Mouse (Mus musculus) CD8-positive naive resting alpha-beta T cell, adult 2 months (primary cell): ENCODE measurements around the gene Slc16a8.
"Not testable (repeated sequence)": the region's sequence is repeated elsewhere in the genome, so short reads cannot be mapped to it uniquely, and the experiment has no call there.

ENCODE experiments used
- DNase-seq, 2 experiments: peaks; one replicate each; pipeline ENCODE4 v3.0.0; 2022; ENCODE audit warnings: low read depth in 2 of 2, low spot score in 2 of 2

Slc16a8 gene

DNA sequence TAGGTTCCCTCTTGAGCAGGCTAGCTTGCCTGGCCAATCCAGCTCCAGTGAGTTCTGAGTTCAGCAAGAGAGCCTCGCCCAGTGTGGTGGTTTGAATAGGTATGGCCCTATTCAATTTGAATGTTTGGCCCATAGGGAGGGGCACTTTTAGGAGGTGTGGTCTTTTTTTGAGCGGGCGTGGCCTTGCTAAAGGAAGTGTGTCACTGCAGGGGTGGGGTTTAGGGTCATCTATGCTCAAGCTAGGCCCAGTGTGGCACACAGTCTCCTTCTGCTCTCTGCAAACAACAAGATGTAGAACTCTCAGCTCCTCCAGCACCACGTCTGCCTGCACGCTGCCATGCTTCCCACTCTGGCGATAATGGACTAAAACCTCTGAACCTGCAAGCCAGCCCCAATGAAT, 9.2 kb upstream of the Slc16a8 start:
- no peak for DNase-seq

DNA sequence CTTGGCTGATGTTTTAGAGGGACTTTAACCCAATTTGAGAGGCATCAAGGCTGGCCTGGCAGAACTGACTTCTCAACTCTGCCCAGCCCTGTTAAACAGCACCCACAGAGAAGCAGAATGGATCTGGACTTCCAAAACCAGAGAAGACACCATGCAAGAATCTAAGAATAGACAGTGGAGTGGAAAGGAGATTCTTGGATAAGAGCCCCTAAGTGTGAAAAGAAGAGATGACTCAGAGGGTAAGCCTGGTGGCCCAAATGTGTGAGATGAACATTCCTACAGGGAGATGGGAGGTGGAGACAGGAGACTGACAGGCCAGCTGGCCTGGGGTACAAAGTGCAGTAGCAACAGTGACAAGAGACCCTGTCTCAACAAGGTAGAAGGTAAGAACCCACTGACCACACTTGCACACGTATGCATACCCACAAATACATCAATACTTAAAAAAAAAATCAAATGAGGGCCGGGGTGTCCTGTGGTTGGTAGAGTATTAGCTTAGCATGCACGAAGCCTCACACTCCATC, 8.3 kb upstream of the Slc16a8 start:
- DNase-seq, result no peak

DNA sequence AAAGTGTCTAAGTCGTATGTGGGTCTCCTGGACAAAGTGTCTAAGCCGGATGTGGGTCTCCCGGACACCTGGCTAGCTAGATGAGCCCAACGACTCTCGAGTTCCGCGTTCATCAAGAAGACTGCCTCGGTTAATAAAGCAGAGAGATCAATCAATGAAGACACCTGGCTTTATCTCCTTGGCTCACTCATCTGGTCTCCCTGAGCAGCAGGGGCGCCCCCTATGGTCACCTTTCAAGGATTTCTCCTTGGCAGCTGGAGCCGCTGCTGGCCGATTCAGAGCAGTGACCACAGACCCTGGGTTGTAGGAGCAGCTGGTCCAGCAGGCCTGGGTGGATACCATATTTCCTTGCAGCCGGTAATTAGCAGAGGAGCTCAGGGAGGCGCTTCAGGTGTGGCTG, 7.8 kb upstream of the Slc16a8 start:
- DNase-seq, result no peak

DNA sequence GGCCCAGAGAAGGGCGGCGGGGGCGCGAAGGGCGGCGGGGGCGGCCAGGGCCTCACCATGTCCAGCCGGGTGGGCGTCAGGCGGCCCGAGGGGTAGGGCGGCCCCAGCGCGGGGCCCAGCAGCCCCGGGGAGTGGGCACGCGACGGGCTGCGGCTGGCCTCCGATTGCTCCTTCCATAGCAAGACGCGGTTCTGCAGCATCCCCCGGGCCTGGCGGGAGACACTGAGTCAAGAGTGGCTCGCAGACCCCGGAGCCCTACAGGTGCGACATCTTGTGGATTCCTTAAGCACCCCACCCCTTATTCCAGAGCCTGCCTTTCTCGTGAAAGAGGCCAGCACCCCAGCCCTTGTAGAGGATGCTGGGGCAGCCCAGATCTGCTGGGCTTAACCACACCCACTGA, 7.2 kb upstream of the Slc16a8 start:
- no peak for DNase-seq

DNA sequence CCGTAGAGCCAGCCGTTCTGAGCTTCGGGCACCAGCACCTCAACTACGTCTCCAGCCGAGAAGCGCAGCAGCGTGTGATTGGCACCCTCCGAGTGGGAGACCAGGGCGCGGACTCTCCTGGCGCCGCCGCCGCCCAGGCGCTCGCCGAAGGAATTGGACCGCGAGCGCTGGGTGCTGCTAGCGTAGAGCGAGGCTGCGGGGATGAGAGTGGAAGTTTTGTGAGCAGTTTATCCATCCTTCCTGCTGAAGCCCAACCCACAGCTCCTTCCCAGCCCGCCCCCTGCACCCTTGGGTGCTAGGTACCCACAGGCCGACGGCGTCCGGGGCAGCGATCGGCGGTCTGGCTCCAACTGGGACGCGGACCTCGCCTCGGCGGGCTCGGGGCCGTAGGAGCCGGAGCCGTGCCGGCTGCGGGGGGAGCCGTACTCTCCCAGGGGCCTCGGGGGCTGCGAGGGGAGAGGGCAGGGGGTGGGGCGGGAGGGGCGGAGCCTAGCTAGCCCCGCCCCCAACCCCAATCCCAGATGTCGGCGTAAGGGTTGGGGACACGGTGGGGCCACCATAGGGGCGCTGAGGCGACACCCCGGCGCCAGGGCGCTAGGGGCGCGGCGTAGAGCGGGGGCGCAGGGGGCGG, 6.6 kb upstream of the Slc16a8 start:
- DNase-seq, result peak in 1 of 2 experiments; percentile 18

DNA sequence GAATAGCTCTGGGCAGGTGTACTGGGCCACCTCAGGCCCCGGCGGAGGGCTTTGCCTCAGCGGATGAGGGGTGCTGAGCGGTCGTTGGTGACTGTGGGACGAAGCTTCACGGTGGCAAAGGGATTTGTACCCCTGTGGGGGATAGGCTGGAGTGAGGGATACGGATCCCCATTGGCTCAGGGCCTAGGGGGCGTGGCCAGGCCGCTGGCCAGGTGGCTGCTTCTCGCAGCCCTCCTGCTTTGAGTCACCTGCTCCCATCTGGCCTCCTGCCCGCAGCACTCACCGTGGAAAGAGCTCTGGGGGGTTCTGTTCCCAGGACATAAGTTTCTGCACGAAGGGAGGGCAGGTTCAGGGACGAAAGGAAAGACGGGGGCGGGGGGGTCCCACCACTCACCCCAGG, 4.0 kb upstream of the Slc16a8 start:
- no peak for DNase-seq

DNA sequence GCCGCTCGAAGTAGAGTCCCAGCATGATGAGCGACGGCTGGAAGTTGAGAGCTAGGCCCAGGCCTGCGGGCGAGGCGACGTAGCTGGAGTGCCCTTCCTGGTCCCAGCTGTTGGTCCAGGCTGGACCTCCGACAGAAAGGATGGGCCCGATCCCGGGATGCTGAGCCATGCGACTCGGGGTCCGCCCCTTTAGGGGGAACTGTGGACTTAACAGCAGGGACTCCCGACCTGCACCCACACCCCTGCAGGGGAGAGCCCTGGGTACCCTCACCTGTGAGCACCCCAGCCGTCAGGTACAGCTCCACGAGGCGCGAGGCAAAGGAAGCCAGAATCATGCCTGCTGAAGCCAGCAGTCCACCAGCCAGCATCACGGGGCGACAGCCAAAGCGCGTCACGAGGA, 2.0 kb downstream of the Slc16a8 start:
- no peak for DNase-seq

DNA sequence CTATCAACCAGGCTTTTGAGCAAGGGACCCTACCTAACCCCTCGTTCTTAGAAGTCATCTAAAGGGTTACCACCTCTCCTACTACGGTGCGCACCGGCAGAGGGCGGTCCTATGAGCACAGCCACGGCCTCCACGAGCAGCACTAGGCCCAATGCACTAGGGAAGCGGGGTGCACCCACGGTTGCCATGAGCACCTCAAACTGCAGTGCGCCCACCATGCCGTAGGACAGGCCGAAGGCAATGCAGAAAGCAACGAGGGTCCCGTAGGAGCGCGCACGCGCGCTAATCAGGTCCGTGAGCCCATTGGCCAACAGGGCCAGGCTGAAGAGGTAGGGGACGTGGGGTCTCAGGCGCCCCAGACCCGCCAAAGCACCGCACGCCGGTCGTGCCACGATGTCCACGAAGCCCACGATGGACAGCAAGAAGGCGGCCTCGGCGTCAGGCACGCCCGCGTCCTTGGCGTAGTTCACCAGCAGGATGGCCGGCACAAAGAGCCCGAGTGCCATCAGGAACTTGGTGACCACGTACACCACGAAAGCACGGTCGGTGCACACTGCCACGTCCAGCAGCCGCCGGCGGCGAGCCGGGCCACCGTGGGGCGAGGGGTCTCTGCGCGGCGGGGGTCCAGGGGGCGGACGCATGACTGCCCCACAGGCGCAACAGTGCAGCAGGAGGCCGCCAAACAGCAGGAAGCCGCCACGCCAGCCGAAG, 2.6 kb downstream of the Slc16a8 start:
- no peak for DNase-seq

DNA sequence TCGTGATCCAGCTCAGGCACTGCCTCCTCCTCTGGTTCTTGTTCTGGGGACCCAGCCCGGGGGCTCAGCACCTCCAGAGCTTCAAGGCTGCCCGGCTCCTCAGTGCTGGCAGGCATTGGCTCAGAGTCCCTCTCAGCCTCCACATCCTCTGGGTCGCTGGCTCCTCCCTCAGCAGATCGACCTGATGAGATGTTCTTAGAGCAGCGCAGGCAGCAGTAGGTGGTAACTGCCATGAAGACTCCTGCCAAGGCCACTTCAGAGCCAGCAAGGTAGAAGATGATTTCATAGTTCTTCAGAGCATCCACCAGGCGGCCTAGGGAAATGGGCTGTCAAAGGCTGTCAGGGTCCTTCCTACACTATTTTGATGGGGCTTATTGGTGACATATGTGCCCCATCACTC, 3.4 kb downstream of the Slc16a8 start:
- DNase-seq, result no peak

DNA sequence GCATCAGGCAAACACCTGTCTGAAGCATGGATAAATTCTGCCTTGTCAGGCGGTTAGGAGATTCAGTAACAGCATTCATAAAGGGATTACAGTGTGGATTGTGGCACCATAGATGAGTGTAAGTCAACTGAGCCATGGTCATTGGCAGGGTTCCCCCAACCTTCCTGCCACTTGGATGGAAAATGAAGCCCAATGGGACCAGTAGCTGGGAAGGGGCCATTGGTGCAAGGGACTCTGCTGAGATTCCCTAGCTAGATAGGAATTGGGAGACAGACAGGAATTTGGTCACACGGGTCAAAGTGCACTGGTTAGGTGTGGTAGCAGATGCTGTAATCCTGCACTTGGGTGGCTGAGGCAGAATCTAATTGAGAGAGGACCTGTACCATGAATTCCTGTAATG, 4.3 kb downstream of the Slc16a8 start:
- DNase-seq, result no peak

DNA sequence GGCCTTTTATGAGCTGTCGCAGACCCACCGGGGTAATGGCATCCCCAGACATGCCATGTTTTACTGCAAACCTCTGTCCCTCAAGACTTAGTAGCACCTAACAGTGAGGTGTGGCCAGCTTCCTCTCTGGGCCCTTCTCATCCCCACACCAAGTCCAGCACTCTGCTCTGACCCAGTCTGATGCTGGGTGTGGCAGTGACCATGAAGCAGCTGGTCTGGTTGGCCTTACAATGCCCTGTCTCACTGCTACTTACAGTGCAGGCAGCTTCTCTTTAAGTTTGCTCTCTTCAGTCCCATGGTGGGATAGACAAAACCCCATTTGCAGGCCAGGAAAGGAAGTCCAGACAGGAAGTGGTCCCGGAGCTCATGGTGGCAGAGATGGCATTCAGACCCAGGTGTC, 9.2 kb downstream of the Slc16a8 start:
- no peak for DNase-seq

DNA sequence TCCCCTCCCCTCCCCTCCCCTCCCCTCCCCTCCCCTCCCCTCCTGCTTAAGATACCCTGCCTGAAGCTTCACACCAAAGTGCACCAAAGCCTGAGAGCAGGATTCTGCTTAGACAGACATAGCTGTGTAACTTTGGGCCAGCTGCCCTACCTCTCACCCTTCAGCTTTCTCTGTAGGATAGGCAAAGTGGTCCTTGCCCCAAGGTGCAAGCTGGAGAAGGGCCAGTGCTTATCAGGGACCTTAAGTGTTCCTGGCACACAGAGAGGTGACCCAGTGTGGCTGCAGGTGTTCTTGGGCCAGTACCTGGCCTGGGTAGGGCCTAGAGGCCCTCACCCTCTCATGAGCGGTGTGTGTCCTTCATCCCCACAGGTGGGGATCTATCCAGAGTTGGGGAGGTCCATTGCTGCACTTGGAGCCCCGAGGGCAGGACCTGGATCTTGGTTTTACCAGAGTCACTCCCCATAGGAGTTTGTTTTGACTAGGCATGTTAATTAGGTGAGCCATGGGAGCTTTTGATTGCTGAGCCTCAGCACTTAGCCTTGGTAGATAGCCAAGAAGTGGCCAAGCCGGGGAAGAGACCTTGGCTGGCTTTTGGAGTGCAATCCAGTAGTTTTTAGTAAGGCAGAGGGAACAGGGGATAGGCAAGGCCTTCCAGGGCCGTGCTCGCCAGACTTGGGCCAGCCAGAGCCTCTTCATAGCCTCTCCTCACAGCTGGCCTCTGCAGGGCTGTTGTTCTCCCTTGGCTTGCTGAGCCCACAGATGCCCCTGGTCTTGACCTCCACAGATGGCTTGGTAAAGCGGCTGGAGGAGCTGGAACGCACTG, 10.3 kb downstream of the Slc16a8 start:
- no peak for DNase-seq

DNA sequence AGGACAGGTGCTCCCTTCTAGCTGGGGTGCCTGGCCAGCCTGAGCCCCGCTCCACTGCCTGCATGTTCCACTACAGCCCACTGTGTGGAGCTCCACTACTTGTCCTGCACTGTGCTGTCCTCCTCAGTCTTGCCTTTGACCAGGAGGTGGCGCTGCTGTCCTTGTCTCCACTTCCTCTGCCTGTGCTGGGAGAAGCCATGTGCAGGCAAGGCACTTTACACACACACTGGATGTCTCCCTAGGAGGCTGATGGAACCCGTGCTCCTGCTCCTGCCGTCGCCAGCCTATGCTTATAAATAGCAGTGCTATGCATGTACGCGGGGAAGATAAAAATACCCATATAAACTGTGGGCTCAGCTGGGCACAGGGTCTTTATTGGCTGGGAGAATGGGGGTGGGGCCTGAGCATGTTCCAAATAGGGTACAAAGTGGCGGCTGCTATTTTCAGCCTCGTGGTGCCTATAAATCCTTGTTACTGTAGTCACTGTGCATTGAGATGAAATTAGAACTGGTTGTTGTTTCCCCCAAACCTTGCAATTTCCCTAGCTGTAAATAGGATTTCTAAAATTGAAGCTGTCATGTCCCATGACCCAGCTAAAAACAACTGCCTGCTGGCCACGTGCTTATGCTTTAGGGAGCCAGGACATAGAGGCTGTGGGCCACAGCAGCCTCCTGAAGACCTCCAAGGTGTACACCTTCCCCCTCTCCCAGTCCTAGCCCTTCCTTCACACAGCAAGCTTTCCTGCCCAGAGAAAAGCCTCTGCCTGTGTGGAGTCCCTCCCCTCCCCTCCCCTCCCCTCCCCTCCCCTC, 11.1 kb downstream of the Slc16a8 start:
- peak; percentile 88 to 93 for DNase-seq

DNA sequence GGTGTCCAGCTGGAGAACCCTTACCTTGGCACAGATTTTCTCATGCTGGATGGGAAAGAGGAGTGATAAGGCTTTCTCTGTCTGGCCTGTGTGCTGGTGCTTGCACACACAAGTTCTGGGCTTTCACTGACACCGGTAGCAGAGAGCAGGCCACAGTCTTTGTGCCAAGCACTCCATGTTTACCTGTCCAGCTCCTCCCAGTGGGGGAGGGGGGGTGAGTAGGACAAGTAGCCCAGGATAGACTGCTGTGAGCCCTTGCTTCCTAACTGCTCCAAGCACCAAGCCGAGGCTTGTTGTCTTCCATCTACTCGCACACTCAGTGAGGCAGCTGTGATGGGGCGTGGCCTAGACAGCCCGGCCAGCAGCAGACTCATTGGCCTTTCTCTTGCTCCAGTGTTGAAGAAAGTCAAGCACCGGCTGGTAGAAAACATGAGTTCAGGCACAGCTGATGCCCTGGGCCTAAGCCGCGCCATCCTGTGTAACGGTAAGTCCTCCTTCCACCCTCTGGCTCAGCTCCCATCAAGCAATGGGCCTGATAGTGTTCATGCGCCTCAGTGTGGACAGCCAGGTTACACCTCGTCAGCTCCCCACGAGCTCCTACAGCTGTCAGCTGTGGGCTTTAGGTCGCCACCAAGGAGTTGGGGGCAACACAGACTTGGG, 11.9 kb downstream of the Slc16a8 start:
- DNase-seq, result no peak

DNA sequence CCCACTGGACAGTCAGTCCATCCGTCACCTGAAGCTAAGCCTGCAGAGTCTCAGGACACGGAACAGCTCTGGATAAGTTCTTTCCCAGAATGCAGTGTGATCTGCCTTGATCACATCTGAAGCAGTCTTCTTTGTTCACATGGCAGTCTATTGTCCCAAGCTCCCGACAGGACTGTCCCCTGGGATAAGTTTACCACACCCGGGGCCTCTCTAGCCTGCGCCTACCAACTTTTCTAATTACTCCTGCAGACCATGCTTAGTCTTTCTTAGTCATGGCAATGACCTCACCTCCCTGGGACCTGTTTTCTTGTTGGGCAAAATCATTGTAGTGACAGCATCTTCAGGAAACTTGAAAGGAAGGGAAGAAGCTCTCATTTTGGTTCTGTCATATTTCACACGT, 16.5 kb downstream of the Slc16a8 start:
- DNase-seq, result no peak

DNA sequence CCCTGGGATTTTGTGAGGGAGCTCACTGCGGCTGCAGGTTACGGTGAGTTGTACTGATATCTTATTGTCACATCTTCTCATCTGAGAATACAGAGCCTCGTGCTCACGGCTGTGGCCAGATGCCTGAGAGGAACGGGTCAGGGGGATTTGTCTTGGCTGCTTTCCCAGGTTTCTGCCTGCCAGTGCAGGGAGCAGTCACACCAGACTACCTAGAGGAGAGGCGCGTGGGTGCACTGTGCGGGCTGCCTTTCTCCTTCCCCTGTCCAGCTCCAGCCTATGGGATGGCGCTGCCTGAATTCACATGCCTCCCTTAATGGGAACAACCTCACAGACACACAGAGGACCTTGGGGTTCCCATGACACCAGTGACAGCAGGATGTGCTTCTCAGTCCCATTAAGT, 19.3 kb downstream of the Slc16a8 start:
- DNase-seq, result no peak

DNA sequence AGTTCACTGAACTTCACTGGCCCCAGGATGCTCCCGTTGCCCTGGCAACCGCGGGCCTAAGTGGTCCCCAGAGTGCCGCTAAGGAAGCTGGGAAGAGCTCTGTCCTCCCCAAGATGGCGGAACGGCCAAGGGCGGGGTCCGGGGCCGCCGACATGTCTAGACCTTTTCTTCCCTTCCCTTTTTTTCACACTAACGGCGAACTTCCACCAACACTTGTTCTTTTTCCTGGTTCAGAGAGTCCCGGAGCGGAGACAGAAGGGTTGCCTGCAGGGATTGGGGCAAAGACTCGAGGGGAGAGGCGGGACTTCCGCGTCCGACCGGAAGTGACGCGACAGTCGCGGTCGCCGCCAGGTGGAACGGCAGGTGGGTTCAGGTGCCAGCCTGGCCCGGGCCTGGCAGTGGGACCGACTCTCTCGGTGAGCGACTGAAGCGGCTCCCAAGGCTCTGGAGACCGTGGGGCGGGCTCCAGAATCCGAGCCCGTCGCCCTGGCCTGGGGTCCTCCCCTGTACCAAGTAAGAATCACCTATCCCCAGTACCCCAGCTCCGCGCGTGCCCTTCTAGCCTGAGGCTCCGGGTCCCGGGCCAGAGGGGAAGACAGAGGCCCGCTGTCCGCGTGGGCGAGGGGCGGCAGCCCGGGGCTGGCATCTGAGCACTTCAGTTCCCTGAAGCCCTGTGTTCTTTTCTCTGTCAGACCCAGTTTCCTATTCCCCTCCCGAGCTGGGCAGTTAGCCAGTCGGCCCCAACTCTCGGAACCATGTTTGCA, 25.3 kb downstream of the Slc16a8 start, which contains the start of the genes Pick1 and Gm49486:
Gene Pick1, plus strand, starts transcription at position 116 of the 764 bp plus-strand sequence.
Gene Gm49486, plus strand, starts transcription at position 334 of the 764 bp plus-strand sequence.
- DNase-seq, result peak; percentile 80 to 87

DNA sequence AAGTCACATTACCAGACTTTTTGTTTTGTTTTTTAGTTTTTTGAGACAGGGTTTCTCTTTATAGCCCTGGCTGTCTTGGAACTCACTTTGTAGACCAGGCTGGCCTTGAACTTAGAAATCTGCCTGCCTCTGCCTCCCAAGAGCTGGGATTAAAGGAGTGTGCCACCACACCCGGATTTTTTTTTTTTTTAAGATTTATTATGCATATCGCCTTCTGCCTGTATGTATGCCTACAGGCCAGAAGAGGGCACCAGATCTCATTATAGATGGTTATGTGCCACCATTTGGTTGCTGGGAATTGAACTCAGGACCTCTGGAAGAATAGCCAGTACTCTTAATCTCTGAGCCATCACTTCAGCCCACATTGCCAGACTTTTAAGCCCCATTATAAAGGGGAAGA, 28.8 kb downstream of the Slc16a8 start:
- not testable (repeated sequence) for DNase-seq

DNA sequence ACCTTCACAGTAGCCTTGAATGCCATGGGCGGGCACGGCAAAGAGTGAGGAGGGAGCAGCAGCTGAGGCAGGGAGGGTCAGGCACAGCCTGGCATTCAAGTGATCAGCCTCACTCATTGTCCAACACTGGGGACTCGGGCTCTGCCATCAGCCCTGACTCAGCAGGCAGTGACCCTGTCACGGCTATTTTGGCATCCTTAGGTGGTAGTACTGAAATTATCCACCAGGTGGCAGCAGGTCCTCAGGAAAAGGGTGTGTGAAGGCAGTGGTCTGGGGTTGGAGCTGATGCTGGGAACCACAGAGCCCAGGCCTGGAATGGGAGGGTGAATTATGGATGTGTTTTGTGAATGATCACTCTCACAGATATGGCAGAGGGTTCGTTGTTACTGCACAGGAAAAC, 29.9 kb downstream of the Slc16a8 start:
- peak; percentile 80 to 82 for DNase-seq

DNA sequence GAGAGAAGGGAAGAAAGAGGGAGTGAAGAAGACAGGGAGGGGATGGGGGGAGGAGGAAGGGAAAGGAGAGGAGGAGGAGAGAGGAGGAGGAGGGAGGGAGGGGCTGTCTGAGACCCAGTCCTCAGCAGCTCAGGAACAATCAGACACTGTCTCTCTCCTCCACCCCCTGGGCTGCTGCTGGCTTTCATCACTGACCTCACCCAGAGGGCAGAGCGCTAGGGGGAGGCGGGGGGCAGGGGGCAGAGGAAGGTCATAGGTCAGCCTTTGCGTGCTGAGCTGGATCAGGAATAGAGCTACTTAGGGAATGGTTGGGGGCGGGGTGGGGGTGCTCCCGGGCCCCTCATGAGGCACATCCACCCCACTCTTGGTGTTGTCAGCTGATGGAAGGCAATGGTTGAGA, 30.9 kb downstream of the Slc16a8 start:
- DNase-seq, result no peak
